Mouse (Mus musculus) B cell, adult 62 days (primary cell): Measurements from ENCODE around the gene Vmn2r55. TPM values are rescaled to one million over a fixed set of nuclear protein-coding genes. Genes with fewer than 3 reads are reported as not detected.

Experiments used
- total RNA-seq: library from RNA; stranded (reverse); gene quantifications from 4 replicates; pipeline ENCODE4 v1.2.4, GENCODE M21; 2023

Vmn2r55 gene
- total RNA-seq, result not detected in 4 replicates

DNA sequence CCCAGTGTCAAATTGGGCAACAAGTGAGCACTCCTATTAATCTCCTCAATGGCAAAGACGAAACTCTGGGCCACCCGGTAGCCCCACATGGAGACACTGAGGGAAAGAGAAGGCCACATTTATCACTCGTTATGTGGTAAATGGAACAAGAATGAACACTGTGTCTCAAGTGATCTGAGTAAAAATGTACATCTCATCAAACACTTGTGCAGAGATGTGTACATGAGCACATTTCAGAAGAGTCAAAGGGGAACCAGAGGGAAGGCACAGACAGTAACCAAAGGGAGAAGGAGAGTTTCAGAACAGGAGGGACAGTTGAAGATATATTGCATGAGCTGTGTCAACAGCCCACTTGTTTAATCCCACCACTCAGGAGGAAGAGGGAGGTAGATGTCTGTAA lies at the start of gene Vmn2r55:
Vmn2r55 (minus strand) TSS at position 101 of the 400 bp plus-strand sequence.

DNA sequence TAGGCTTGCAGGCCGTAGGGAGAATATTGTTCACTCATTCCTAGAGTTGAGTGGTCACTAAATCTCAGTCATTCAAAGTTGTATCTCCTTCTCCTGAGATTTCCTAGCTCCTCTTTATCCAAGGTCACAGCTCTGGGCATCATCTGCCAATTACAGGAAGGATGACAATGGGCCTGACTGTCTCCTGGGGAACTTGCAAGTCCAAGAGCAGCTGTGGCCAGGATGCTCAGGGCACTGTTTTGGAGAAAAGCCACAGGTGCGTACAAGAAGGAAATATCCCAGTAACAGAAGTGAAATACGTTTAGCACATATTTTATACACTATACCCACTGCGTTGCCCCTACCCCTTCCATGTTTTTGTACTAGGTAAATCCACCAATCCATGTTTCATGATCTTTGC lies 44.6 kb downstream of the Vmn2r55 start, which contains the start of gene Vmn2r54:
Vmn2r54 (minus strand) TSS at position 101 of the 400 bp plus-strand sequence.

DNA sequence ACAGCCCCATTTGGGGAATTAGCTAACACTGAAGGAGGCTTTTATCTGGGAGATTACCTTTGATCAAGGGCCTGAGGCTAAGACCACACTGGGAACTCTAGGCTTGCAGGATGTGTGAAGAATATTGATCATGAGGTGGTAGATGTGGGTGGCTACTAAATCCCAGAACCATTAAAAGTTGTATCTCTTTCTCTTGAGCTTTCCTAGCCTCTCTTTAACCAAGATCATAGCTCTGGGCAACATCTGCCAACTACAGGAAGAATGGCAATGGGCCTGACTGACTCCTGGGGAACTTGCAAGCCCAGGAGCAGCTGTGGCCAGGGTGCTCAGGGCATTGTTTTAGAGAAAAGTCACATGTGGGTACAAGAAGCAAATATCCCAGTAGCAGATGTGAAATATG lies 76.1 kb downstream of the Vmn2r55 start, which contains the start of gene Vmn2r53:
Vmn2r53 (minus strand) TSS at position 101 of the 400 bp plus-strand sequence.

Other genes with a start within 250 kb of the Vmn2r55 start
- 6.2 to 7.9 TPM (median 6.6 TPM) in 4 replicates for gene Zfp606, start 206.7 kb downstream of the Vmn2r55 start, total RNA-seq
- not detected in 4 replicates for gene 2900092C05Rik, start 172.5 kb downstream of the Vmn2r55 start, total RNA-seq
- 0.03 to 0.09 TPM (median 0.06 TPM) in 3 of 4 replicates, not detected in the other for gene Vmn2r53, start 76.2 kb downstream of the Vmn2r55 start, total RNA-seq
- not detected in 4 replicates for gene Vmn2r54, start 44.7 kb downstream of the Vmn2r55 start, total RNA-seq
- gene Vmn2r56, start 50.0 kb upstream of the Vmn2r55 start, total RNA-seq, result not detected in 4 replicates
- 31.2 to 41.3 TPM (median 34.6 TPM) in 4 replicates for gene Zscan18, start 118.6 kb upstream of the Vmn2r55 start, total RNA-seq
- 7.0 to 10.2 TPM (median 9.4 TPM) in 4 replicates for gene Zfp329, start 133.9 kb upstream of the Vmn2r55 start, total RNA-seq
- gene Zfp110, start 149.8 kb upstream of the Vmn2r55 start, total RNA-seq, result 112 to 125 TPM (median 118 TPM) in 4 replicates
- gene Zfp128, start 196.2 kb upstream of the Vmn2r55 start, total RNA-seq, result 1.9 to 3.0 TPM (median 2.3 TPM) in 4 replicates
- gene Zscan22, start 212.8 kb upstream of the Vmn2r55 start, total RNA-seq, result 12.8 to 15.4 TPM (median 13.6 TPM) in 4 replicates
- 2,155 to 2,273 TPM (median 2,193 TPM) in 4 replicates for gene Rps5, start 237.3 kb upstream of the Vmn2r55 start, total RNA-seq
- 1.2 to 1.7 TPM (median 1.3 TPM) in 4 replicates for gene Rnf225, start 242.4 kb upstream of the Vmn2r55 start, total RNA-seq